Mouse (Mus musculus) liver, embryonic 11.5 days (tissue): ENCODE data around the gene Acvr1. TPM values are rescaled to one million over a fixed set of nuclear protein-coding genes. Genes with fewer than 3 reads are reported as not detected.

Experiments
- ATAC-seq: fragments of 200-750 bp; cut with Nextera tagmentation; replicated peaks from 2 replicates; pipeline ENCODE4 v1.8.0; 2017; ENCODE audit warnings: moderate number of reproducible peaks, mild to moderate bottlenecking, moderate TSS enrichment, moderate library complexity; ENCODE audit not compliant: low FRiP score
- DNase-seq: peaks from one replicate; pipeline ENCODE4 v3.0.0-alpha.2; 2017; ENCODE audit warnings: low spot score
- H3K27ac ChIP-seq: fragments of 300-500 bp; sonication (generic); 2 replicates; pipeline ENCODE4 v1.5.1; 2014; ENCODE audit warnings: mild to moderate bottlenecking, low read depth, low read length, control low read depth
- H3K27me3 ChIP-seq: fragments of 300-500 bp; sonication (generic); replicated peaks from 2 replicates; pipeline ENCODE4 v1.6.1; 2014; ENCODE audit warnings: low read length, mixed read lengths; ENCODE audit not compliant: control insufficient read depth, insufficient read depth
- H3K36me3 ChIP-seq: fragments of 300-500 bp; sonication (generic); 2 replicates; pipeline ENCODE4 v1.6.1; 2014; ENCODE audit warnings: mild to moderate bottlenecking, low read length, moderate library complexity, mixed read lengths; ENCODE audit not compliant: control insufficient read depth, insufficient read depth
- H3K4me1 ChIP-seq: fragments of 300-500 bp; sonication (generic); replicated peaks from 2 replicates; pipeline ENCODE4 v1.6.1; 2014; ENCODE audit warnings: low read length, mixed read lengths; ENCODE audit not compliant: control insufficient read depth, insufficient read depth
- H3K4me2 ChIP-seq: fragments of 300-500 bp; sonication (generic); 2 replicates; pipeline ENCODE4 v1.6.1; 2014; ENCODE audit warnings: mild to moderate bottlenecking, control low read depth, moderate library complexity
- H3K4me3 ChIP-seq: fragments of 300-500 bp; sonication (generic); 2 replicates; pipeline ENCODE4 v1.5.1; 2014; ENCODE audit warnings: low read depth, low read length, control low read depth
- H3K9ac ChIP-seq: fragments of 300-500 bp; sonication (generic); 2 replicates; pipeline ENCODE4 v1.6.1; 2014; ENCODE audit warnings: low read depth, low read length, control low read depth
- H3K9me3 ChIP-seq: fragments of 300-500 bp; sonication (generic); 2 replicates; pipeline ENCODE4 v1.6.1; 2016; ENCODE audit warnings: low read length, inconsistent platforms, mixed read lengths; ENCODE audit not compliant: control insufficient read depth
- WGBS: fragments of 180-500 bp; shearing (Covaris S2); extraction: QIAGEN DNeasy Blood & Tissue Kit; methylation state at CpG from one replicate; pipeline ENCODE4 v1.1.7; 2014; 5-methylcytosine and 5-hydroxymethylcytosine counted together
- polyA plus RNA-seq: library from polyadenylated mRNA; unstranded; fragments of >200 nt; fragmentation: Nextera tagmentation; extraction: Ambion mirVana; gene quantifications from 2 replicates; pipeline ENCODE4 v1.2.1, GENCODE M21; 2014

Gene Acvr1
- polyA plus RNA-seq, 1 experiment from 2014 or later, result 6.3 TPM

DNA sequence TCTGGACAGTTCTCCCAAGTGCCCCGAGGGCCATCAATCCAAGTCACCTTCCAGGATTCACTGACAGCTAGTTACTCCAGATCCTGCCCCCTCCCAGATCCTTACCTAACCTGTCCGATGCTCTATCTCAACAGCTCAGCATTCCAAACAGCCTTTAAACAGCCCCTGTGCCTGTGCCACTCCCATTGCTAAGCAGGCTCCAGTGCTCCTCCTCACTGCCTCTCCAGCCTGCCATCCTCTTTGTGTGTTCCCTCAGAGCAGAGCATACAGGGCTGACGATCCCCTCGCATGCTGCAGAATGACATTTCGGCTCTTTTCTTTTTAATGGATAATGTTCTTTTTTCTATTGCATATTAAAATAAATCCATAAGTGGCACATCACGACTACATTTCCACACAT, 17.0 kb downstream of the Acvr1 start:
- H3K9me3 ChIP-seq, result no peaks in the 10 kb centered on the region
- H3K36me3 ChIP-seq, result no peaks in the 10 kb centered on the region
- no peak for DNase-seq
- no peak overlapping the region for H3K4me2 ChIP-seq
- ATAC-seq, result no peak
- no peak overlapping the region for H3K4me3 ChIP-seq
- WGBS, result 50% methylated on average over 6 of the region's 6 CpGs
- H3K9ac ChIP-seq, result no peak overlapping the region
- peaks cover 28% of the 10 kb centered on the region for H3K4me1 ChIP-seq
- no peaks in the 10 kb centered on the region for H3K27me3 ChIP-seq
- no peak overlapping the region for H3K27ac ChIP-seq

DNA sequence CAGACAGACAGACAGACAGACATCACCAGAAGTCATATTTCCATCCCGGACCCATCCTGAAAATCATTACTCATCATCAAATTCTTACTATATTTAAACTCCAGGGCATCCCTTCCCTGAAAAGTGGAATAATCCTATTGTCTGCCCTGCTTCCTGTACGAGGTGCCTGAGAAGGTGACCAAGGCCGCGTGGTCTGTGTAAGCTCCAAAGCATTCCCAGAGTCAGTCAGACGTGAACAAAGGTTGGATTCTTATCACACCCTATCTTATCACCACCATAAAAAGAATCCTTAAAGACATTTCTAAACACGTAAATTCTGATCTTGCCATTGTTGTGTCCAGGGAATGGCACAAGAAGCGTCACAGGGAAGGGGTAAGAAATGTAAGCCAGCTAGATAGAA, 18.0 kb downstream of the Acvr1 start:
- no peaks in the 10 kb centered on the region for H3K27me3 ChIP-seq
- no peak overlapping the region for H3K4me2 ChIP-seq
- no peak overlapping the region for H3K4me3 ChIP-seq
- no peaks in the 10 kb centered on the region for H3K9me3 ChIP-seq
- WGBS, result 63% methylated on average over 7 of the region's 7 CpGs
- no peak overlapping the region for H3K9ac ChIP-seq
- H3K27ac ChIP-seq, result no peak overlapping the region
- peaks cover 28% of the 10 kb centered on the region for H3K4me1 ChIP-seq
- DNase-seq, result no peak
- ATAC-seq, result no peak
- H3K36me3 ChIP-seq, result no peaks in the 10 kb centered on the region

DNA sequence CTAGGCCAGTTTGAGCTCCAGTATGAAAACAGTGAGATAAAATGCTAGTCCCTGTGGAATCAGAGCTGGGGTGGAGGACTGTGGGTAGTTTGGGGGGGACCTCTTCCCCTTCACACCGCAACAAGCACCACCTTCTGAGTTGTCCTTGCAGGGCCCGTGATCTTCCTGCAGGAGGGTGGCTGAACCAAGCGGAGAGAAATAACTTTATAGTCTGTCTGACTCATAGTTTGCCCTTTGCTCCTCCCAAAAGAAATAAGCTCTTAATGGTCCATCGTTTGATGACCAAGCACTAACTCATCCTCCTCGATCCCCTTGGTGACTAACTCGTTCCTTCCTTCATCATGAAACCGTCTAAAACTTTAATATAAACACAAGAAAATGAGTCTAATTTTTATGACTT, 20.7 kb downstream of the Acvr1 start:
- Histone ChIP-seq H3K4me3 (no peak overlapping the region), H3K4me2 (no peak overlapping the region), H3K4me1 (peaks cover 20% of the 10 kb centered on the region), H3K27me3 (no peaks in the 10 kb centered on the region), H3K9me3 (no peaks in the 10 kb centered on the region), H3K36me3 (no peaks in the 10 kb centered on the region), H3K27ac (no peak overlapping the region), H3K9ac (no peak overlapping the region)
- no peak for DNase-seq
- 81% methylated on average over 7 of the region's 7 CpGs for WGBS
- no peak for ATAC-seq

DNA sequence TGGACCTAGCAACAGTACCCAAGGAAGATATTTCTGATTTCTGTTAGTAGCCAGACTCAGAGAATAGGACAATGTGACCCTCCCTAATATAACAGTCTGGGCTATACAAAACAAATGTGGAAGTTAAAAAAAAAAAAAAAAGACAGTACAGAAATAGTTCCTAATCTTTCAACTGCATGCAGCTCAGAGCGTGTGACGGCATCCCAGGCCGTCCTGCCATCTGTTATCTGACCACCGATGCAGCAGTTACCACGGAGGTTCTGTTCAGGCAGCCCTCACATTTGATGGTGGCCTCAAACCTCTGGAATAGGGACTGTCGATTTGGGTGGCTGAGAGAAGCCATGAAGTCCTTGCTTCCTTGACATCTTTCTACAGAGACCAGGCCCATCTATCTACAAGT, 22.6 kb downstream of the Acvr1 start:
- Histone ChIP-seq H3K9ac (no peak overlapping the region), H3K36me3 (no peaks in the 10 kb centered on the region), H3K4me1 (peaks cover 15% of the 10 kb centered on the region), H3K4me2 (no peak overlapping the region), H3K9me3 (no peaks in the 10 kb centered on the region), H3K27ac (no peak overlapping the region), H3K27me3 (no peaks in the 10 kb centered on the region), H3K4me3 (no peak overlapping the region)
- WGBS, result 30% methylated on average over 6 of the region's 6 CpGs
- DNase-seq (no peak), ATAC-seq (peak; percentile 85)

DNA sequence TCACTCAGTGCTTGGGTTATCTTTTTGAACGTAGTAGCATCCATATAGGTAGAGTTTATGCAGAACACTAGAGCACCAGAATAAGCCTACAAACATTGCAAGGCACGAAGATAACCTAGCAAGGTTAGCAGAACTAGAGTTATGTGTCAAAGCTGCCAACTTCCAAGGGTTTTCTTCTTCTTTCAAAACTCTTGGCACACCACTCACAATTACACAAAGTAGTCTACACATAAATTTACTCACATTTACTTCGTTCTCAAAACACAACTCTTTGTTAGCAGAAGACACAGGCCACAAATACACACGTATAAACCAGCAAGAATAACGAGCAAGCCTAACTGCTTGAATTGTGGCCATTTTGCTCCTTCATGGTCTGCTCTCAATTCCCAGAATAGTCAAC, 23.7 kb downstream of the Acvr1 start:
- DNase-seq (no peak), ATAC-seq (no peak)
- Histone ChIP-seq H3K9me3 (no peaks in the 10 kb centered on the region), H3K36me3 (no peaks in the 10 kb centered on the region), H3K27me3 (no peaks in the 10 kb centered on the region), H3K4me3 (no peak overlapping the region), H3K4me2 (no peak overlapping the region), H3K27ac (no peak overlapping the region), H3K4me1 (peaks cover 9% of the 10 kb centered on the region), H3K9ac (no peak overlapping the region)
- 92% methylated on average over 5 of the region's 5 CpGs for WGBS

DNA sequence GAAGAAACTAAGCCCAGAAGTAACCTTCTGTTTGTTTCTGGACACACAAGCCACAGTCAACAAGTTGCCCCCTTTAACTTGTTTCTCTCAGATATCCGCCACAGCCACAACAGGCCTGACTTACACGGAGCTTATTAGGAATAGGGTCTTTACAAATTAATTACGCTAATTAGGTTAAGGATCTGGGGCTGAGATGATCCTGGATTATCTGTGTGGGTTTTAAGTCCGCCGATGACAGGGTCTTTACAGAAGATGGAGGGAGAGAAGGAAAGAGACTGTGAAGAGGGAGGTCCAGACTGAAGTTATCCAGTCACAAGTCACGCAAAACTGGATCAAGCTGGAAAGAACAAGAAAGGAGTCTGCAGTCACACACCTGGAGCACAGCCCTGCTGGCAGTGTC, 28.8 kb downstream of the Acvr1 start:
- Histone ChIP-seq H3K4me1 (peaks cover 32% of the 10 kb centered on the region), H3K4me2 (no peak overlapping the region), H3K27ac (no peak overlapping the region), H3K27me3 (no peaks in the 10 kb centered on the region), H3K4me3 (no peak overlapping the region), H3K9ac (no peak overlapping the region), H3K9me3 (no peaks in the 10 kb centered on the region), H3K36me3 (no peaks in the 10 kb centered on the region)
- 88% methylated on average over 6 of the region's 6 CpGs for WGBS
- DNase-seq, result no peak
- ATAC-seq, result no peak

DNA sequence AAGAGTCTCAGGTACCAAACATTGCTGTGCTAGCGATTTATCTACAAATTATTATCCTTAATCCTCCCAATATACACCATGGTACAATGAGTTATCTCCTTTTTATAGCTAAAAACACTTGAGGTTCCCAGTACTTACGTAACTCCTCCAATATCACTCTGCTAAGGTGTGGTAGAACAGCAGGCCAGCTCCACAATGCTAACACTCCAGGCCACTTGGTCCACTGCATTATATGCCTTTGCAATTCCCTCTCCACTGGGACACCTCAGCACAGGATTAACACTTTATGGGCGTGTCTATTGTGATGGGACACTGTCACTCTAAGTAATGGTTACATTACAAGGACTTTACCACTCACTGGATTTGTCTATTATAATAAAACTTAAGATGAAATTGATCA, 30.2 kb downstream of the Acvr1 start:
- no peaks in the 10 kb centered on the region for H3K27me3 ChIP-seq
- H3K4me3 ChIP-seq, result no peak overlapping the region
- peaks cover 37% of the 10 kb centered on the region for H3K4me1 ChIP-seq
- no peak overlapping the region for H3K9ac ChIP-seq
- no peak overlapping the region for H3K27ac ChIP-seq
- no peak overlapping the region for H3K4me2 ChIP-seq
- DNase-seq (no peak), ATAC-seq (no peak)
- H3K9me3 ChIP-seq, result no peaks in the 10 kb centered on the region
- H3K36me3 ChIP-seq, result no peaks in the 10 kb centered on the region
- 82% methylated on average over 3 of the region's 3 CpGs for WGBS

DNA sequence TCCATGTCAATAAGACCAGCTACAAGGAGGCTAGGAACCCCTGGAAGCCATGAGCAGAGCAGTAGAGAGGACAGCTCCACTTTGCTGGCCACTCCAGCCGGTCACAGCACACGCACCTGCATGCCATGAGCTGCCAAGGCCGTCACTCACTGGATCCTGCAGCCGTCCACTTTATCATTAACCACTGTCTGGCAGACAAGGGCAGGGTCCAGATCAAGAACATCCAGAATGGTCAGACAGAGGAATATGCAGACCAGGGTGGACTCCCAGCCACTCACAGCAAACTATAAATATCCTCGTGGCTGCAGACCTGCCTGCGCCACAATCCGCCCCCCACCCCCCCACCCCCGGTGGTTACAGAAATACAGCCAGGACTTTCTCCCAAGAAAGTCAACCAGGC, 31.7 kb downstream of the Acvr1 start:
- peaks cover 44% of the 10 kb centered on the region for H3K4me1 ChIP-seq
- no peak overlapping the region for H3K9ac ChIP-seq
- no peaks in the 10 kb centered on the region for H3K9me3 ChIP-seq
- no peak overlapping the region; the same call in 1 of the 2 replicates for H3K4me2 ChIP-seq
- H3K4me3 ChIP-seq, result no peak overlapping the region
- 0 out of 2 replicates have a peak, but pooled peaks have one; percentile 5 for ATAC-seq
- H3K27me3 ChIP-seq, result no peaks in the 10 kb centered on the region
- no peaks in the 10 kb centered on the region for H3K36me3 ChIP-seq
- H3K27ac ChIP-seq, result no peak overlapping the region
- no peak for DNase-seq
- WGBS, result 63% methylated on average over 8 of the region's 8 CpGs

DNA sequence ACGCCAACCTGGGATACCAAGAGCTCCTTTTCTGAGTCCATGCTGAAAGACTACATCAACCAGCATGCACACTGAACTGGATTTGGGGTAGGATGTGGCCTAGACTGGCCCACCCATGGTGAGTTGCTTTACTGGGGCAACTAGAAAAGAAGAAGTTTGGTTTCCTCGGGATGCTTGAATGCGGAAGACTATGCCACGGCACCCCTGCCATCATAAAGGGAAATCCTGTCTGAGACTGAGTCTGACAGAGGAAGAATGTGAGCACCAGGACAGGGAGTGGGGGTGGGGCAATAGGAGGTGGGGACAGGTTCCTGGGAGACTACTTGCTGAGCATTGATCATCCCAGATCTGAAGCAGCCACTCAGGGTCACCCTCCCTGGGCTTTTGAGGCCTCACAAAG, 32.6 kb downstream of the Acvr1 start:
- ATAC-seq (no peak), DNase-seq (no peak)
- Histone ChIP-seq H3K4me1 (peaks cover 48% of the 10 kb centered on the region), H3K4me3 (no peak overlapping the region), H3K9ac (no peak overlapping the region), H3K27ac (no peak overlapping the region), H3K36me3 (no peaks in the 10 kb centered on the region), H3K27me3 (no peaks in the 10 kb centered on the region), H3K4me2 (no peak overlapping the region), H3K9me3 (no peaks in the 10 kb centered on the region)
- WGBS, result 57% methylated on average over 4 of the region's 4 CpGs
